Mouse (Mus musculus) testis, postnatal 10 days (tissue): Measurements from ENCODE around the gene Htr1f.
"Not testable (repeated sequence)": the region's sequence is repeated elsewhere in the genome, so short reads cannot be mapped to it uniquely, and the experiment has no call there.

Experiments
- DNase-seq: peaks from one replicate; pipeline ENCODE4 v3.0.0; 2021; ENCODE audit warnings: low spot score

Gene Htr1f

GRCm38 (mm10) chr16:65105184-65105931 is at the start of gene Htr1f:
Gene Htr1f, minus strand, starts transcription at chr16:65105854.
- no peak for DNase-seq

- DNase-seq = no peak
Observed at GRCm38 (mm10) chr16:65139771-65140170, 34.1 kb upstream of the Htr1f start.

- no peak for DNase-seq
Observed at GRCm38 (mm10) chr16:65129391-65129790, 23.7 kb upstream of the Htr1f start.

- no peak for DNase-seq
Observed at GRCm38 (mm10) chr16:65127846-65128245, 22.2 kb upstream of the Htr1f start.

GRCm38 (mm10) chr16:65112221-65112620 is 6.6 kb upstream of the Htr1f start:
- DNase-seq = no peak

- no peak for DNase-seq
Observed at GRCm38 (mm10) chr16:65093552-65093951, 12.1 kb downstream of the Htr1f start.

- DNase-seq = no peak
Observed at GRCm38 (mm10) chr16:65083475-65083874, 22.2 kb downstream of the Htr1f start.

GRCm38 (mm10) chr16:65069867-65070266 is 35.8 kb downstream of the Htr1f start:
- DNase-seq = no peak

GRCm38 (mm10) chr16:65066264-65066663 is 39.4 kb downstream of the Htr1f start:
- DNase-seq = no peak

- DNase-seq = not testable (repeated sequence)
Observed at GRCm38 (mm10) chr16:65037660-65038425, 67.8 kb downstream of the Htr1f start.

GRCm38 (mm10) chr16:65029675-65030074 is 76.0 kb downstream of the Htr1f start:
- DNase-seq = no peak

- no peak for DNase-seq
Observed at GRCm38 (mm10) chr16:65022364-65022763, 83.3 kb downstream of the Htr1f start.

GRCm38 (mm10) chr16:65018710-65019109 is 86.9 kb downstream of the Htr1f start:
- DNase-seq = no peak

- no peak for DNase-seq
Observed at GRCm38 (mm10) chr16:65018134-65018533, 87.5 kb downstream of the Htr1f start.

- DNase-seq = no peak
Observed at GRCm38 (mm10) chr16:65017566-65017965, 88.1 kb downstream of the Htr1f start.

- DNase-seq = no peak
Observed at GRCm38 (mm10) chr16:65015241-65015640, 90.4 kb downstream of the Htr1f start.

GRCm38 (mm10) chr16:65001993-65002821 is 103.4 kb downstream of the Htr1f start:
- DNase-seq = no peak

GRCm38 (mm10) chr16:64989279-64989800 is 116.3 kb downstream of the Htr1f start:
- no peak for DNase-seq

- no peak for DNase-seq
Observed at GRCm38 (mm10) chr16:64987564-64987963, 118.1 kb downstream of the Htr1f start.

- no peak for DNase-seq
Observed at GRCm38 (mm10) chr16:64987049-64987448, 118.6 kb downstream of the Htr1f start.

- no peak for DNase-seq
Observed at GRCm38 (mm10) chr16:64974636-64975035, 131.0 kb downstream of the Htr1f start.
